Mouse (Mus musculus) small intestine, adult 2 months (tissue): Measurements from ENCODE around the gene BC004004.

ENCODE experiments used
- CTCF ChIP-seq: fragments of 200-500 bp; IDR thresholded peaks from 2 replicates; pipeline ENCODE4 v1.5.1; 2012; ENCODE audit warnings: low read depth, mild to moderate bottlenecking, control low read depth, inconsistent platforms, low read length, moderate library complexity, mixed read lengths; ENCODE audit not compliant: insufficient replicate concordance, insufficient read length; ENCODE audit errors: extremely low read depth
- POLR2A ChIP-seq: fragments of 200-500 bp; IDR thresholded peaks from 2 replicates; pipeline ENCODE4 v1.6.1; 2012; ENCODE audit warnings: low read depth, mild to moderate bottlenecking, control low read depth, inconsistent platforms, low read length, moderate library complexity

DNA sequence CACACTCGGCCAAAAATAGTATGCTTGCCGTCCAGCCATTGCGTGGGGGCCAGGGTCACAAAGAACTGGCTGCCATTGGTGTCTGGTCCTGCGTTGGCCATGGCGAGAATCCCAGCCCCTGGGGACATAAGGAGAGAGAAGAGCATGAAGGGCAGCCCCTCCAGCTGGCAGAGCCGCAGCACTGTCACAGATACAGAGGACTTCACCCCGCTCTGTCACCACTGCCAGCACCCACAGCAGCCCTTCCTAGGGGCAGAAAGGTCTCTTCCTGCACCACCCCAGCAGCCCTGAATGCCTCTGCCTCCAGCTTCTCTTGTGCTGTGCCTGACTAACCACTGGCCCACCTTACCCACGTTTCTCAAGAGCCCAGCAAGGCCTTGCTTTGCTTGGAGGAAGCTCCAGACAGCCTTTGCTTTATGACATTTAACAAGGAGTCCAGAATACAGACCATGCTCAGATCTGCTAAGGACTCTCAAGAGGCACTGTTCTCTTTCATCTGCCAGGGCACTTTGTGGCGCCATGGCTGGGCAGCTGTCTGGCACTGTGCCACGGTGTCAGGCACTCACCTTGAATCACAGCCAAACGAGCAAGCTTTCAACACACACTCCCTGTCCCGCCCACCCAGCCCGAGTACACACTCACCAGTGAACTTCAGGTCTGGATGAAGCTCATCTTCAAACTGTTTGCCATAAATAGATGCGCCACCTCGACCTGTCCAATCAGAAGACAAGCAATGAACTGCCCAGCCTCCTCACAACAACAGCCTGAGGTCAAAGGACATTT, 16.8 kb upstream of the BC004004 start:
- TF ChIP-seq POLR2A: no peak
- no peak for TF ChIP-seq CTCF
